Mouse (Mus musculus) frontal cortex, postnatal 10 days (tissue): Measurements from ENCODE around the gene Camk2g.
A peak's percentile ranks its signal among the peaks of the same experiment; 100 is the strongest.

Source experiments
- DNase-seq, 2 experiments: peaks; one replicate each; pipeline ENCODE4 v3.0.0; 2022; ENCODE audit warnings: low spot score in 2 of 2, mixed read lengths in 1 of 2

Camk2g gene

GRCm38 (mm10) chr14:20793758-20794531 is at the start of gene Camk2g:
Gene Camk2g, minus strand, starts transcription at chr14:20794088.
- peak; percentile 64 to 75 for DNase-seq

- DNase-seq: no peak
Observed at GRCm38 (mm10) chr14:20842629-20843028, 48.7 kb upstream of the Camk2g start.

GRCm38 (mm10) chr14:20841526-20841925 is 47.6 kb upstream of the Camk2g start:
- no peak for DNase-seq

GRCm38 (mm10) chr14:20837681-20838080 is 43.8 kb upstream of the Camk2g start:
- DNase-seq: no peak

GRCm38 (mm10) chr14:20836905-20837376 is 43.1 kb upstream of the Camk2g start:
- no peak for DNase-seq

GRCm38 (mm10) chr14:20836171-20836904 is 42.5 kb upstream of the Camk2g start, which contains the start of gene Plau:
Gene Plau, plus strand, starts transcription at chr14:20836660.
- peak in 1 of 2 experiments; percentile 35 for DNase-seq

GRCm38 (mm10) chr14:20834136-20834535 is 40.2 kb upstream of the Camk2g start:
- no peak for DNase-seq

GRCm38 (mm10) chr14:20833525-20833924 is 39.6 kb upstream of the Camk2g start:
- DNase-seq: no peak

- DNase-seq: no peak
Observed at GRCm38 (mm10) chr14:20831915-20832314, 38.0 kb upstream of the Camk2g start.

GRCm38 (mm10) chr14:20831141-20831910 is 37.4 kb upstream of the Camk2g start:
- DNase-seq: no peak

- no peak for DNase-seq
Observed at GRCm38 (mm10) chr14:20829523-20830366, 35.9 kb upstream of the Camk2g start.

GRCm38 (mm10) chr14:20828524-20828923 is 34.6 kb upstream of the Camk2g start:
- DNase-seq: no peak

GRCm38 (mm10) chr14:20827491-20827890 is 33.6 kb upstream of the Camk2g start:
- no peak for DNase-seq

- no peak for DNase-seq
Observed at GRCm38 (mm10) chr14:20827061-20827460, 33.2 kb upstream of the Camk2g start.

- DNase-seq: no peak
Observed at GRCm38 (mm10) chr14:20825516-20825915, 31.6 kb upstream of the Camk2g start.

GRCm38 (mm10) chr14:20824517-20824916 is 30.6 kb upstream of the Camk2g start:
- DNase-seq: no peak

GRCm38 (mm10) chr14:20815448-20815847 is 21.6 kb upstream of the Camk2g start:
- no peak for DNase-seq

GRCm38 (mm10) chr14:20811779-20812406 is 18.0 kb upstream of the Camk2g start:
- DNase-seq: no peak

- DNase-seq: no peak
Observed at GRCm38 (mm10) chr14:20811236-20811635, 17.3 kb upstream of the Camk2g start.

GRCm38 (mm10) chr14:20809820-20810219 is 15.9 kb upstream of the Camk2g start:
- DNase-seq: no peak

GRCm38 (mm10) chr14:20809349-20809748 is 15.5 kb upstream of the Camk2g start:
- no peak for DNase-seq
